Mouse (Mus musculus) granulocyte monocyte progenitor cell, adult 5-6 weeks (primary cell): ENCODE results near the gene Dixdc1. TPM values are rescaled to one million over a fixed set of nuclear protein-coding genes. Genes with fewer than 3 reads are reported as not detected.
A peak's percentile ranks its signal among the peaks of the same experiment; 100 is the strongest.

Experiments used
- ATAC-seq: replicated peaks from 2 replicates; pipeline ENCODE4 v1.8.0; 2016; ENCODE audit warnings: mild to moderate bottlenecking, moderate TSS enrichment, inconsistent platforms; ENCODE audit not compliant: poor library complexity, severe bottlenecking
- total RNA-seq, 2 experiments: library from RNA; stranded (forward) in 1 of 2; stranded (reverse) in 1 of 2; fragments of 200-712, 200-1000 nt in 1 of 2; fragments of >200 nt in 1 of 2; fragmentation: Nextera tagmentation in 1 of 2; gene quantifications; 2 replicates each; pipeline ENCODE4 v1.2.3; 2014 to 2017

The Dixdc1 gene
- total RNA-seq, 2 experiments from 2014 or later: 0.10 to 0.82 TPM

DNA sequence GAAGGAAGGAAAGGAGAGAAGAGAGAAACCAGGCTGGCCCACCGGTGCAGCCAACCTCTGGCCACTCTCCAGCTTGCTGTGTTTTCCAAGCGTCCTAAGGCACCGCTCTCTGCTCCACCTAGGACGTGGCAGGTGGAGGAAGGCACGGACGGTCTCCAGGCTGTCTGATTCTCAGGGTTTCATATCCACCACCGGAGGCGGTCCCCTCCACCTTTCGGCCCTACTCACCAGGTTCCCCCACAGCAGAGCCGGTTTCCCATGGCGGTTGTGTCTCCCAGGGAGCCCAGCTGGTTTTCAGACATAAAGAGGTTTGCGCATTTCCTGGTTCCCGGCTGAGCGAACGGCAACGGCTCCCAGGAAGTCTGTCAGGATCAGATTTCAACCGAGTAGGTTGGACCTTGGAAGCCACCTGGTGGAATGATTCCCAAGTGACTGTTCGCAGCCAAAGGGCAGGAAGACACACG lies 6.9 kb upstream of the Dixdc1 start, which contains the start of gene 2310030G06Rik:
Gene 2310030G06Rik, minus strand, starts transcription at position 323 of the 464 bp plus-strand sequence.
- ATAC-seq: peak; percentile 44

DNA sequence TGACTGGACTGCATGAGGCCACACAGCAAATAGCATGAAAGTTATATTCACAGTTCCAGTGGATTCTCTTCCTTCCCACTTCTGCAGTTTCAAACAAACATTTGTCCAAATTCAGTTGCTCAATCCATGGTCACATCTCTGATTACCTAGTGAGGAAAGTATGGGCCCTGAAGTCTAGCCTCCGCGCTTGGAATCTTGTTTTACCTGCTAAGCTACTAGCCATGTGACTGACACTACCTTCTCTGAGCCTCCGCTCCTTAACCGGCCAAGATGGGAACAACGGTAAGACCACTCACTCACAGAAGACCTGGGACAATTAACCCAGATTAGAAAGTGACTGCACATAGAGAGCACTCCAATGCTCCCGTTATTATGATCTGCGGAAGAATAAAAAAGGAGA lies 6.5 kb upstream of the Dixdc1 start:
- no peak for ATAC-seq

DNA sequence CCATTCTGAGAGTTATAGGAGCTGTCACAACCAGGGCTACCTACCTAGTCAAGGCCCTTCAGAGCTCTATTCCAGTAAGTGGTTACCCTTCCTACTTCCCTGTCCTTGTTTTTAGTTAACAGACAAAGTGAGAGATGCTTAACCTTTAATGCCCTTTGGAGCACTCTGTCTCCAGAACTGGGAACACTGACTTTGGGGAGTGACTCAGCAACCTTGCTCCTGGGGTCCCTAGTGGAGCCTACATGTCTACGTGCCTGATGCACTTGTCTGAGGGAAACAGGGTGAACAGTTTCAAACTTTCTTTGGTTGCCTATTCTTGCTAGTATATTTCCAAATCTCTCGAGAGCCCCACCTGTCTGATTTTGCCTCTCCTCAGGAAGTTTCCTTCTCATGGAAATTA lies 3.4 kb upstream of the Dixdc1 start:
- no peak for ATAC-seq

DNA sequence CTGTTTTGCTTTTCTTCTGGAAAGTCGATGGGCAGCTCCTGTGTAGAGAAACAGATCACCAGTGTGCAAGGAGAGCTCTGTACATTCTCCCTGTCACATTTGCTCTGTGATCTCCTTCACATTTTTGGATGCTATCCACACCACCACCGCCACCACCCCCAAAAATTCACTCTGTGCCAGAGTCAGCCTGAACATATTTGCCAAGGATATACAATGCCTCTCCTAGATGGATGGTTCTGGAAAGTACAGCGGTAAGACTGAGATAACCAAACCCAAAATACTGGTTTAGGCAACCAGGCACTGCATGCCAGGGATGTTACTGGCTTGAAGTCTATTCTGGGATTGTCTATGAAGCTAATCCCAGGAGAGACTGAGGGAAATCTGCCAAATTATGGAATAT lies 2.9 kb upstream of the Dixdc1 start:
- no peak for ATAC-seq

DNA sequence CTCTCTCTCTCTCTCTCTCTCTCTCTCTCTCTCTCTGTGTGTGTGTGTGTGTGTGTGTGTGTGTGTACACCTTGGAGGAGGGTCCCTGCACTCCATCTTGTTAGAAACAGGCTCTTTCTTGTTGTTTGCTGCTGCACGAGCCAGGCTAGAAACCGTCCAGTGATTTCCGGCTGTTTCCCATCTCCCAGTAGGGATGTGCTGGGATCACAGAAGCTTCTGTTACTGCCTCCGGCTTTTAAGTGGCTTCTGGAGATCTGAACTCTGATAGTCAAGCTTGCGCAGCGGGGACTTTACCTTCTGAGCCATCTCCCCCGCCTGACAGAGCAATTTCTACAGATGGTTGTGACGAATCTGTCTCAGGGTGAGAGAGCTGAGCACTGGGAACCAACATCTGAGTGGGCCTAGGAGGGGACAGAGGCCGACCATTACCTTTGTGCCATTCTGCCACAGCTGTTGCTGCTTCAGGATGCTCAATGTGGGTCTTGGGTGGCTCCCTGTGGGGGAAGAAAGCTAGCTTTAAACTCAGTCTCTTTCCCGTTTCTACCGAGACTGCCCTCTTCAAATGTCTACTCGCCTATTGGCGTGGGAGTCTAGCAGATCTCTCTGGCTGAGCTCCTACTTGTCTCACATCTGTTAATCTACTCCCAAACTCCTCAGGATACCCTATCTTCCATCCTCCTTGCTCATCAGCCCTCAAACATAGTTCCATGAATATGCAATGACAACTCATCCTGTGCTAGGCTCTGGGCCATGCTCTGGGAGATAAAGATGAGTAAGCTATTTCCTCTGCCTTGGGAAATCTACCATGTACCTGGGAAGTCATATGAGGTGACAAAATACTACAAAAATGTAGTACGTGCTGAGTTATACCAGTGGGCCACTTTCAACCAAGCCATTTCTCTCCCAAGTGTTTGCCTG lies 1.8 kb upstream of the Dixdc1 start:
- no peak for ATAC-seq

DNA sequence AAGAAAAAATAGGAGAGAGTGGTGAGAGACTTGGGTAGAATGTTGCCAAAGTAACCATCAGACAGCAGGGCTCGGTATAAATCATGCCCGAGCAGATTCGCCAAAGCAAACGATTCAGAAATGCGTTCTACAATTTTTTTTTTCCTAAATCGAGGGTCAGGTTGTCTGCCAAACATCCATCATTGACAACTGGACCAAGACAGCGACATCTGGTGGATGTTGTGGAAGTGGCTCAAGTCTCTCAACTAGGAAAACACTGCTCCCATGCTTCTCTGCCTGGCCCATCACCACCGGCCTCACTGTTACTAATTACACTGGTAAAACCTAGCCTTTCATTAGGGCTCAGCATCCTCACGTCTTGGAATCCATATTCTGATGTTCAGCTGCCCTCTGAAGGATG lies 4.3 kb downstream of the Dixdc1 start:
- ATAC-seq: 0 out of 2 replicates have a peak, but pooled peaks have one; percentile 31

DNA sequence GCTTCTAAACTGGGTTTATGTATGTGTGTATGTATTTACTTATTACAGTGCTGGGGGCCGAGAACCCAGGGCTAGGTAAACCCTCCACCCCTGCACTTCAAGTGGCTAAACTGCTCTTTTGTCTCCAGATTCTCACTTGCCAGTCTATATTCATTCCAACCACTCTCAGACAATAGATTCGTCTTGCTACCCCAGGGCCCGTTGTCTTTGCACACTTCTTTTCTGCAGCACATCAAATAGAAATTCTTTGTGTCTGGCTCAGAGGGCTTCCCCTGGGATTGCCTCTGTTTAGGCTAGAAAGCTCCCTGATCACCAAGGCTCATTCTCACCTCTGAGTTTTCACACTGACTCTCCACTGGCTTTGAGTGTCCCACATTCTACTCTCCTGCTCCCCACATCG lies 6.8 kb downstream of the Dixdc1 start:
- ATAC-seq: no peak

DNA sequence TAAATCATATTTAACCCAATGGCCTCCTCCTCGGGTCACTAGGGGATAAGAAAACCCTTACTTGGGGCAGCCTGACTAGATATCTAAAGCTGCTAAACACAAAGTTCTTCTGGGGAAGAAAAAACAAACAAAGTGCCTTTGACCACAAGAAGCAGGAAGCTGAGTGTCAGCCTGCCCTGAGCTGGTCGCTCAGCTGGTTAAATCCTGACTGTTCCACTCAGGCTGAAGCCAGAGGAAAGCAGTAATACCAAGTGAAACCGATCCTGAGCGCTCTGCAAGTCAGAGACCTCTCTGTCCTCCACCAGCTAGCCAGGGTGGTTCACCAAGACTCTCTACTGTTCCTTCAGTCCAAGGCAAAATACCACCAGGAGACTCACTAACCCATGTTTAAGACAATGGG lies 9.7 kb downstream of the Dixdc1 start:
- no peak; the same call in 1 of the 2 replicates for ATAC-seq

DNA sequence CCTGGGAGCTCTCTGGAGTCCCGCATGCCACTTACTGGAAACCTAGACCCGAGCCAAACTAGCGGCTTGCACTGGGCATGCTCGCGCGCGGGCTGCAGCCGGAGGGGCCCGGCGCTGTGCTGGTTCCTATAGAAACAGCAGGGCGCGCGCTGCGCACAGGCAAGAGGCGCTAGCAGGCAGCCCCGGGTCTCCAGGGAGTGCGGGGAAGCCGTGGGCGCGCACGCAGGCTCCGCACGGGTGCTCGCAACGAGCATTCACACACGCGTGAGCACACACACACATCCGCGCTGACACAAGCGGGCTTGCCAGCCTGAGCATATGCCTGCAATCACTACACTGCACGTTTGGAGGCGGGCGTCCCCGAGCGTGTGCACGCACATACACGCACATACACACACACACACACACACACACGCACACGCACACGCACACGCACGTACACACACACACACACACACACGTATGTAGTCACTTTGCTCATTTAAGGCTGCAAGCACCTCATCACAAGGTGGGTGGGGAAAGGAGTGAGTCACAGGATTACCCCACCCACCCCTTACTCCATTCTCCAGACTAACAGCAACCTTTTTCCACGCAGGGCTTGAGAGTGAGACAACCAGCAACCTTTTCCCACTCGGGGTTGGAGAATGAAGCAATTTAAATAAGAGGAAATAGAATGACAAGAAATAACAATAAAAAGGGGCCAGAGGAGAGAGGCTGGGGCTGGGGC lies 11.2 kb downstream of the Dixdc1 start:
- ATAC-seq: peak; percentile 74

DNA sequence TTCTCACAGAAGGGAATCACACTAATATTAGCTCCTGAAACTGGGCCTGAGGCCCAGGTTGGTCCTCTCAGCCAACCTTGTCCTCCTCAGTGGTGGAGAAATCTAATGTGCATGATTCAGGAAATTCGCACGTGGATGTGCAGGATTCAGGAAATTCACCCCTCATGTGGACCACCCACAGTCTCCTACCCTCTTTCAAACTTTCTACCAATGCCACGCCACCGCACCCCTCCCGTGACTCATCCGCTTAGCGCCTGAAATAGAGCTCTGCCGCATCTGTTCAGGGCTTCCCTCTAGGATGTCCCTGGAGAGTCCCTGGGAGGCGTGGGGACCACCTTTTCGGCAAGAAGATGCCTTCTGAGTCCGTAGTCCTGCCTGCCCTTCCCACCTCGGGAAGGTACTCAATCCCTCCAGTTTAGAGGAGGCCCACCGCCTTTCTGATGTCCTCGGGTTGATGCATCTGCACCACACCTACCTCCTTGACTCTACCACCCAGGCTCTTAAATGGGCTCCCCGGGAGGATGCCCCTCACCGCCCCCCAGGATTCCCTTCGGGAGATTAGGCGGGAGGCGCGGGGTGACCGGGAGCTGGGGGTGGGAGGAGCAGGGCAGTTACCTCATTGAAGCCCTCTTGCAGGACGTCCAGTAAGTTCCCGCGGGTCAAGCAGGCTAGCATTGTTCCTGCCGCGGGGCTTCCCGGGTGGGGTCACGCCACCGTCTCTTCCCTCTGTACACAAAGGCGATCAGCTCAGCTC lies 12.0 kb downstream of the Dixdc1 start:
- no peak; the same call in 1 of the 2 replicates for ATAC-seq

DNA sequence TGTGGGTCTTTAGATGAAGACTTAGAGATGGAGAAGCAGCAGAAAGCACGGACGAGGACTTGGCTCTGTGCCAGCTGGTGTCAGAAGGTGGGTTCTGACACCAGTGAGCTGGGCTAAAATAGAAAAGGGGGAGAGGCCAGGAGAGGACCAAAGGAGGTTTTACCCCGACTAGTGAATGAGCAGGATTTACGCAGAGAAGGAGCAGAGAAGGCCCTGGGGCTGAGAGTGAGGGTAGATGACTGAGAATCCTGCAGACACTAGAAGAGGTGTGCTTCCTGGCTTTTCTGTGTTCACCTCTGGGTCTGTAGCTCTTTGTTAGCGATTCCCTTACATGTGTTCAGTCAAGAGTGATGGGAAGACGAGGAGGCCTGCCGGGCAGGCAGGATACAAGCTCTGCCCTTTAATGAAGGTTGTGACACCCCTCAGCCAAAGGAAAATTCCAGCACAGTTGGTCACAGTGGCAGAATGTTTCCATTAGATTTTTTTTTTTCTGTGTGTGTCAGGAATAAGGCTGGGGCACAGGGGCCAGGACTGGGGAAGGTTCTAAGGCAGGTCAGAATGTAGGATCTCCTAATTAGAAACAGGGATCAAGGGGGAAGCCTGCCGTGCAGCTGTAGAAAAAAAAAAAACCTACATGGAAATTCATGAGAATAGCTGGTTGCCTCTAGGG lies 13.3 kb downstream of the Dixdc1 start:
- no peak for ATAC-seq

DNA sequence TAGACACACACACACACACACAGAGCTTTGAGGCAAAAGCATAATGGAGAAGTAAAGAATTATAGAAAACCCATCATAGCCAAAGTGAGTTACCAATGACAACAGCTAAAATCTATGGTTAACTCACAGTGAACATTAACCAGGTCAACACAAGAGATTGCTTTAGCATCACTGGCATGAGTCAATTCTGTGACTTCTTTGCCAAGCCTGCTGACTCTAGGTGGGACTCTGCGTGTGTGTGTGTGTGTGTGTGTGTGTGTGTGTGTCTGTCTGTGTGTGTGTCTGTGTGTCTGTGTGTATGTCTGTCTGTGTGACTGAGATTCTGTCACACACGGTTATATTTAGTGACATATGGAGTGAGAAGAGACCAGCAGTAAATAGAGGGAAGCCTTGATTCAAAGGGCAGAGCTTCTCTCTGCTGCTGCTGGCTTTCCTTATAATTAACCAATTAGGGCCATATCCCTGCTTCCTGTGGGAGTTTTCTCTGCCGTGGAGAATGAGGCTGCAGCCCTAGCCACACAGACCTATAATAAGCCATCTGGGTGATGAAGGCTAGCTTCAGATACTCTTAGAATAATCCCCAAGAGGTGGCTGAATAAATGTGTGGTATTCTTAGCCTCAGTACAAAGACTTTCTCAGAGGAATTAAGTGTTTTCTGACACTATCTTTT lies 14.5 kb downstream of the Dixdc1 start:
- no peak for ATAC-seq

DNA sequence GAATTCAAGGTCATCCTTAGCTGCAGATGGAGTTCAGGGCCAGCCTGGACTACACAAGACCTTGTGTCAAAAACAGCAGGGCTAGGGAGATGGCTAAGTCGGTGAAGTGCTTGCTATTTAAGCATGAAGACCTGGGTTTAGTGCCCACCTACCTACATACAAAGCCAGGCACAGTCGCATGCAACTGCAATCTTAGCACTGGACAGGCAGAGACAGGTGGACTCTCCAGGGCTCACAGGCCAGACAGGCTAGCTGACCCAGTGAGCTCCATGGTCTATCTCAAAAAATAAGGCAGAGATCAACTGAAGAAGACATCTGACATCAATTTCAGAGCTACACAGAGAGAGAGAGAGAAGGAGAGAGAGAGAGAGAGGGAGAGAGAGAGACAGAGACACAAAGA lies 15.2 kb downstream of the Dixdc1 start:
- ATAC-seq: no peak

DNA sequence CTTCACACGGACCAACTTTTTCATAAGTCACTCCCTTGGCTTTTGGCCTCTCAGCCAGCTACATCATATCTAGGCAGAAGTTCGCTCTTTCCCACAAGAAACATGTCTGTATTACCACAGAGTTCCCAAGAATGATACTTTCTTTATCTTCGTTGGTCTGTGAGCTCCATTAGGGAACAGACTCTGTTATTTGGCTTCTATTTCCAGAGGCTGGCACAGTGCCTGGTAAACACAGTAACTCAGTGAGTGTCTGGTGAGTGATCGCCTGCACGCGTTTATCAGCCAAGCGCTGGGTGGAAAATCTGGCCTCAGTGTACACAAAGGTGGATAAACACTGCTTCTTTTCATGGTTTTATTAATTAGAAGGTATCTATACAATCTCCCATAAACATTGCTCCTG lies 15.9 kb downstream of the Dixdc1 start:
- ATAC-seq: no peak

DNA sequence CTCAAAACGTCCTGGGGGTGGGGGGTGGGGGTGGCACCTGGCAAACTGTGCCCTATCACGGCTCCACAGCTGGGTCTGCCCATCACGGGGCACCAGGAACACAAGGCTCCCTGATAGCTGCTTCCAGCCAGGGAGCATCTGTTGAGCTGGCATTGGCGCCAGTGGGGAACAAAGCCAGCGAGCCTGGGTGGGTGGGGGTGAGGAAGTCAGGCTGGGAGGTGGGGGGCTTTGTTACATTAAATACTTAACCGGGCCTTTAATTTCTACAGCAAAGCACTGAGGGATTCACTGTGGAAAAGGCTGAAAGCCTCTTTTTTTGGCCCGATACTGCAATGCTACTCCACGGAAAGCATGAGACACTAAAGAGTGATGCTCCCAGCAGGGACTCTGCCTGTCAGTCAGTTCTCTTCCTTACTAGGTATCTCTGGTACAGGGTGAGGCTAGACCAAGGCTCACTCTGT lies 16.8 kb downstream of the Dixdc1 start:
- ATAC-seq: no peak

DNA sequence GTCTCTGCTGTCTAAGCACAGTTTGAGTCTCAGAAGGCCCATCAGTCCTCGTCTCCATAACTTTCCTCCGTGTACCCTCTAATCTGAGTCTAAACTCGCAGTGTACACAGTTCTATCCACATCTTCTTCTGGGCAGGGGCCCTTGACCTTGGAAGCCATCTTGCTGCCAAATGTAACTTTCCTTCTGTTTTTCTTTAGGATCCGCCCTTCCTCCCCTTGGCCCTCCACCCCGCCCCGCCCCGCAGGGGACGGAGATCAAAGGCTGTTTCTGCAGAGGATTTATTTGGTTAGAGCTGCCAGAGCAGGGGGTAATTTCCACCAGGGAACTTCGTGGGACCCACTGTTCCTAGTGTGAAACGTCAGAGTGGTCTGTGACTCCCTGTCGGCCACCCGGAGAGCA lies 18.3 kb downstream of the Dixdc1 start:
- no peak for ATAC-seq

DNA sequence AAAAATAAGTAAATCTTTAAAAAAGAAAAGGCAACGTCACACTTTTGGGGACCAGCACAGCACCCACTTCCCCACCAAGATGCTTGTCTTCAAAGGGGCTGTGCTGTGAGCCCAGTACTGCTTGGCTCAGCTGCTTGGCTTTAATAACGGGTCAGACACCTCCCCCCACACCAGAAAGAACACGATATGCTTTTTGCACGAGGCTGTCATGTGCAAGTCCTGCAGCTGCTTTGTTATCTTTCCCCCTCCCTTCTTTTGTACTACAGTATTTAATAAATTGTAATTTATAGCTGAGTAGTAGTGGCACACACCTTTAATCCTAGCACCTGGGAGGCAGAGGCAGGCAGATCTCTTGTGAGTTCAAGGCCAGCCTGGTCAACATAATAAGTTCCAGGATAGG lies 20.4 kb downstream of the Dixdc1 start:
- no peak for ATAC-seq

DNA sequence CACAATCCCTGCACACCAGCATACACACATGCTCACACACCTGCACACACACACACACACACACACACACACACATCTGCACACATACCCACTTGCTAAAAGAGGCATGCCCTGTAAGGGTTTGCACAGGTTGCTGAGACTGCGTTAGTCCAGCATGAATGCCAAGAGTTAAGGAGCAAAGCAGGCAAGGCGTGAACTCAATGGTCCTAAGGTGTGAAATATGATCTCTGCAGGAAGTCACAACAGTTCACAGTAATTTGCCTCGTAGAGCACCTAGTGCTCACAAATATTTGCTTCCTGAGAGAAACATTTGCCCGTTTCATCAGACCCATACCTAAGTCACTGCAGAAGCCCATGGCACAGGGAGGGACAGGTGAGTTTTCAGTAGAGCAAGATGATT lies 25.1 kb downstream of the Dixdc1 start:
- ATAC-seq: no peak

DNA sequence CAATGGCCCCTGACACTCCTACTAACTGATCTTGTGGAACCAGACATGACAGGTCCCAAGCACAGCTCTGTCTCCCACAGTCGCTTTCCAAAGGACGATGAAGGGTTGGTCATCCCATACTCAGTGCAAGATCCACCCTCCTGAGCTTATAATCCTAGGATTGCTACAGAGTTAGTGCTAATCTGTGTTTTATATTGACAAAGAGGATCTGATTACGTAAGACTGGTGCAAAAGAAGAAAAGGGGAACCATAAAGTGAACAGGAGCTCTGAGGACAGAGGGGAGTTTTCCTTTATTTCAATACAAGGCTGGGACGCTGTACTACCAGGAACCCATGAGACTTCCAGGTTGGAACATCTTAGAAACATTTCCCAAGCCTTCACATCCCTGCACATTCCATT lies 28.0 kb downstream of the Dixdc1 start:
- peak; percentile 97 for ATAC-seq
